Mouse (Mus musculus): ENCODE measurements around the gene Naaladl1.
A peak's percentile ranks its signal among the peaks of the same experiment; 100 is the strongest.

Naaladl1 gene

GRCm38 (mm10) chr19:6105586-6105985 lies at the start of gene Naaladl1:
Gene Naaladl1, plus strand, starts transcription at chr19:6105782.
- no peak for DNase-seq (ENCODE audit: low read depth)

DNA sequence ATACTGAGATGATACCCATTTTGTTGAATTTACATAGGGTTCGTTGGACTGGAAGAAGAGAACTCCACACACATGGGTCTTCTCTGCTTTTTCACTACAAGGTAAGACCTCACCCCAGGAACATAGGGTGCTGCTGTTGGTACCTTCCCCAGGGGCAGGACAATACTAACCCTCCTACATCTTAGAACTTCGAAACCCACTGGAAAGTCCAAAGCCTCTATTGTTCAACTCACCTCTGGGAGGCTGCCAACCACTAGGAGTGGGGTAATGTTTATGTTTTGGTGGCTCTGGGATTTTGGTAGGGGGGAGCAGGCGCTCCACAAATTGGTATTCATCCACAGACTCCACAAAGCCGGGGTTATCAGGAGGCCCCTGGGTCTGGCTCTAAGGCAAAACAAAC lies 48.9 kb upstream of the Naaladl1 start:
- no peak for DNase-seq (ENCODE audit: low read depth)

DNA sequence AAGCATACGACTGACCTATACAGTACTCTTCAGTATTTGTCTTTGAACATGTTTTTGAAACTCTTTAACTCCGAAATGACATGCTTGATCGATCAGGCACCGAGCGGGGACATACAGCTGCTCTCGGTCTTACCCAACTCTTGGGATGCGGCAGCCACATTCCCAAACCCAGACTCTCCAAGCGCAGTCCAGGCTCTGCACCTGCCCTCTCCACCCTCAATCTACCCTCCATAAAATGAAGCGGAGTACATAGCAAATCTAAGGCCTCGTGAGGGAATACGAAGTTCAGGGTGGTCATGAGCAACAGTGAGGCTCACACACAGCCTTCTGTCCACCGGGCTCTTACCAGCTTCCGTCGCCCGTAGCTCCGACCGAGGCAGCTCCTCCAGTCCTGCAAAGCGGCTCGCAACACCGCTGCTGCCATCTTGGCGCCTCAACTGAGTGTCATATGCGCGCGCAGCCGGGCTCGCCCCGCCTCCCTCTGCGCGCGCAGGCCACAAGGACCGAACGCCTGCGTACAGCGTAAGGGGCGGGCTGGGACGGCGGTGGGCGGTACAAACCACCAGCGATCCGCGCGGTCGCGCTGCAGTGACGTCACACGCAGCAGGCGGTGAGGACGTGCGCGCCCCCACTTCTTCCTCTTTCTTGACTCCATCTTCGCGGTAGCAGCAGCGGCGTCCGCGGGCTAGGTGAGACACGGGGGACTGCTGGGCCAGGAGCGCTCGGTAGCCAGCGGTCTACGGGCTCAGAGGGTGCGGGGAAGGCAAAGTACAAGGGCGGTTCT lies 48.1 kb upstream of the Naaladl1 start, which contains the start of the genes Mrpl49 and Fau:
Gene Mrpl49 (minus strand): TSS at position 473 of the 784 bp plus-strand sequence.
Gene Fau (plus strand): TSS at position 532 of the 784 bp plus-strand sequence.
- DNase-seq (ENCODE audit: low read depth): peak; percentile 100

GRCm38 (mm10) chr19:6058513-6058912 lies 47.1 kb upstream of the Naaladl1 start:
- DNase-seq (ENCODE audit: low read depth): no peak

DNA sequence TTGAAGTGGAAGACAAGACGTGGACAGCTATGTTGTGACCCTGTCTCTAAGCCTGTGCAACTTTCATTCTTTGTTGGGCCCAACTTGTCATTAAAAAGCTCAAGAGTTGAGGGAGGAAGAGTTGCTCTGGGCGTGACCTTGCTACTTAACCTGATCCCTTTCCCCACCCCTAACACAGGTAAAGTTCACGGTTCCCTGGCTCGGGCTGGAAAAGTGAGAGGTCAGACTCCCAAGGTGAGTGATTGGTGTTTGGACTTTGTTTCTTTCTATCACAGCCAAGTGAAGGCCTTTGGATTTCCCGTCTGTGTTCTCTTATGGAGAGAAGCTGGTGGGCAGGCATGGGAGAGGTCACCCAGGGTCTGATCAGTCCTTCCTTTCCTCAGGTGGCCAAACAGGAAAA lies 46.6 kb upstream of the Naaladl1 start:
- DNase-seq (ENCODE audit: low read depth): no peak

- DNase-seq (ENCODE audit: low read depth): peak; percentile 98
Observed at GRCm38 (mm10) chr19:6061021-6061533, 44.5 kb upstream of the Naaladl1 start, which contains the start of gene Znhit2. Gene Znhit2, plus strand, starts transcription at chr19:6061192.

DNA sequence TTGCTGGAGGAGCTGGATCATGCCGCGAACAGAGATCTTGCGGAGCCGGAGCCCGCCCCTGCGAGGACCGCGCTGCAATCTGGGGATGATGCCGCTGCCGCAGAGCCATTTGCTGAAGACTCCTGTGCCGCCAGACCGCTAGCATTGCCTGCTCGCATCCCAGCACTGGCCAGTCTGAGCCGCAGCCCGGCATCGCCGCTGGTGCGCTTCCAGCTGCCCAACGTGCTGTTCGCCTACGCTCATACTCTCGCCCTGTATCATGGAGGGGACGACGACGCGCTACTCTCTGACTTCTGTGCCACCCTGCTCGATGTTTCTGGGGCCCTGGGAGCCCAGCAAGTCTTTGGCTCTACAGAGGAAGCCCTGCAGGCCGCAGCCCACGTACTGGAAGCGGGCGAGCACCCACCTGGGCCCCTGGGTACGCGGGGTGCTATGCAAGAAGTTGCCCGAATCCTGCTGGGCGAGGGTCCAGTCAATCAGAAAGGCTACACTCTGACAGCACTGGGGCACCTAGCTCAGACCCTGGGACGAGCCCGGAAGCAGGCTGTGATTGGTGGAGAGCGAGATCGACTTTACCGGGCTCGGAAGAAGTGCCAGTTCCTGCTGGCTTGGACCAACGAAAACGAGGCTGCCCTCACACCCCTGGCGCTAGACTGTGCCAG lies 43.8 kb upstream of the Naaladl1 start:
- peak; percentile 74 for DNase-seq (ENCODE audit: low read depth)

- no peak for DNase-seq (ENCODE audit: low read depth)
Observed at GRCm38 (mm10) chr19:6062418-6062817, 43.2 kb upstream of the Naaladl1 start.

- DNase-seq (ENCODE audit: low read depth): no peak
Observed at GRCm38 (mm10) chr19:6063081-6063480, 42.5 kb upstream of the Naaladl1 start.

GRCm38 (mm10) chr19:6066571-6066970 lies 39.0 kb upstream of the Naaladl1 start:
- peak; percentile 58 for DNase-seq (ENCODE audit: low read depth)

- DNase-seq (ENCODE audit: low read depth): peak; percentile 95
Observed at GRCm38 (mm10) chr19:6067011-6067723, 38.4 kb upstream of the Naaladl1 start.

- peak; percentile 96 for DNase-seq (ENCODE audit: low read depth)
Observed at GRCm38 (mm10) chr19:6067724-6068415, 37.7 kb upstream of the Naaladl1 start, which contains the start of gene Tm7sf2. Gene Tm7sf2, minus strand, starts transcription at chr19:6068373.

DNA sequence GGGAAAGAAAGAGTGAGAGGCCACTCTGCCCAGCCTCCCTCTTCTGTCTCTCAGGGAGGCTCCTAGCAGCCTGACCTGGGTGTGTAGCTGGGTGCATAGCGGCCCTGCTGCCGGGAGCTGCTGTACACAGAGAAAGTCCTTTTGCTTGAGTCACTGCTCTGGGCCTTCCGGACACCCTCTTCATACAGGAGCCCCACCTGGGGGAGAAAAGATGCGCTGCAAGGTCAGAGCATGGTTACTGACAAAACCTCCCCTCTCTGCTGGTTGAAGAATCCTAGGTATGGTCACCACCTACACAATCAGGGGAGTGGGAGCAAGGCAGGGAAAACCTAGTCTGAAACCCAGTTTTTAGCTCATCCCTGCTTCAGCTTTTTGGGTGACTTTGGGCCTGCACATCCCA lies 36.6 kb upstream of the Naaladl1 start:
- peak; percentile 62 for DNase-seq (ENCODE audit: low read depth)

GRCm38 (mm10) chr19:6069851-6070250 lies 35.7 kb upstream of the Naaladl1 start:
- DNase-seq (ENCODE audit: low read depth): no peak

DNA sequence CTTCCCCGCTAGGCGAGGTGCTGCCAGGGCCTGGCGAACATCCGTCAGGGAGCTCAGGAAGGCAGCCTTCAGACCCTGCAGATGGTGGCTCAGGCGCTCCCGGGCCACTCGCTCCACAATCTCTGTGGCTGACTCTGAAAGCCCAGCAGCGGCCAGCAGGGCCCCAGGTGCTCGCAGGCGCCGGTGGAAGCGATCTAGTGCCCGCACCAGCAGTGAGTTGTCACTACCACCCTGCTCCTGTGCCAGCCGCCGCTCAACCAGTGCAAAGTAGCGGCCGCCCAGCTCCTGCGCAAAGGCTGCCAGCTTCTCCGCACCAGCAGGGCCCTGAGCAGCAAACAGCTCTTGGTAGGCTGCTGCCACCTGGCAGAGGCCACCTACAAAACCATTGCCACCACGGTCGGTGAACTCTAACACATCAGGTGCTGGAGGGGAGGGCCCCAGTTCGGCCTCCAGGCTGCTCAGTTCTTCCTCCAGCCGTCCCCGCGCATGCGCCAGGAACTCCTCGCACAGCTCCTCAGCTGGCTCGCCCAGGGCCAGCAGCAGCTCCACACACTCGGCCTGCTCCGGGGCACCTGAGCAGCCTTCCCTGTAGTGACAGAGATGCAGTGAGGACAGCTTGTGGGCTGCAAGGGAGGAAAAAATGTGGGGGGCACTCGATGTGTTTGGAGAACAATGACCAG lies 34.9 kb upstream of the Naaladl1 start:
- no peak for DNase-seq (ENCODE audit: low read depth)

- no peak for DNase-seq (ENCODE audit: low read depth)
Observed at GRCm38 (mm10) chr19:6071261-6071660, 34.3 kb upstream of the Naaladl1 start.

GRCm38 (mm10) chr19:6073889-6074288 lies 31.7 kb upstream of the Naaladl1 start:
- DNase-seq (ENCODE audit: low read depth): no peak

DNA sequence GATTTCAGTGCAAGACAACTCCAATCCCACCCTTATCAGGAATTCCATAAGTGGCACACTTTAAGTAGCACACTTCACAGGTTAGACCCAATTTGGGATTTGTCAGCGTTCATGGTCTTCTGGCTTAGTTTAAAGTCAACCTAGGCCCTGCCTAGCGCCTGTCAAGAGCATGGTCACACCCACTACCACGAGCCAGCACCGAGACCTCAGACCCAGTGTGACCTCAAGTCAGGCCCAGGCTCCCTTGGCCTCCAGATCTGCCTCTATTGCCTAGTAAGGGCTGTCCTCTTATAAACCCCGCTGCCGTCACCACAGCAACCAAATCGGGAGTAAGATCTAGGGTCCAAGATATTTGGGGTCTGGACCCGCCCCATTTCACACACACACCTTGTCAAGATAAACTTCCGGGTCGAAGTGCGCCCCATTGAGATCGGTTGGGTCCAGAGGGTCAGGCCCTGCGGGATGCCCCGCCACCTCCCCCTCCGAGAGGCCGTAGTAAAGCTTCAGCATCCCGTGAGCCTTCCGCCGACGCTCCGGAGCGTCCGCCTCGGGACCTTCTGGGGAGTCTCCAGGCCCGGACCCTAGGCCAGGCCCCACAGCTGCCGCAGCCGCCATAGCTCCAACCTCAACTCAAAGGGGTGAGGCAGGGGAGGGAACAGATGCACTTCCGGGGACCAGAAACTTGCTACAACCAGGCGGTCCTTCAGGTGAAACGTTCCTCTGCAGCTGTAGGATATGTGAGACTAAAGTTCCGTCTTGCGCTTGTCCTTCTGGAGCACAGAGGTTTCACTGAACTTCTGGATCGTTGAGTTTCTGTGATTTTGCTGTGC lies 28.8 kb upstream of the Naaladl1 start, which contains the start of gene Vps51:
Gene Vps51 (minus strand): TSS at position 668 of the 830 bp plus-strand sequence.
- DNase-seq (ENCODE audit: low read depth): peak; percentile 96

DNA sequence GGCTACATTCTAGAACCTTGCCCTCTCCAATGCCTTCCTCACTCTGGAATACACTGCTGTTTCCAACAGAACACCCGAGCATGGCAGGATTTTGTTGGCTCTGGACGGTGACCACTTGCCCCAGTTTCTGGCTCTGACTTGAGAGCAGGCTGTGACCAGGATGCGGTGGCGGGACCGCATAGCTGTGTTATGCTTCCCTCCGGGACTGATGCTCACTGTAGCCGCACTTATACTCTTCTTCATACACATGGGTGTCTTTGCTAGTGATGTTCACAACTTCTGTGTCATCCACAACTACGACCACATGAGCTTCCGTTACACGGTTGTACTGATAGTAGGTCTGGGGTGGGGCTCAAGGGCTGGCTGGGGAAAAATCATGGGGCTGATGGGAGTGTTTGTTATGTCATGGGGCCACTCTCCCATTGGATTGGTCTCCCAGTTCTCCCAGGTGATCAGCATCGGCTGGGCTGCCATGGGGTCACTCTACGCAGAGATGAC lies 25.6 kb upstream of the Naaladl1 start, which contains the start of gene Tmem262:
Gene Tmem262 (plus strand): TSS at position 51 of the 498 bp plus-strand sequence.
- DNase-seq (ENCODE audit: low read depth): no peak

GRCm38 (mm10) chr19:6082156-6082555 lies 23.4 kb upstream of the Naaladl1 start, which contains the start of gene Gm28374:
Gene Gm28374, minus strand, starts transcription at chr19:6082256.
- DNase-seq (ENCODE audit: low read depth): no peak

All from NIH3T3 (cell line).